Mouse (Mus musculus): ENCODE results near the gene Fbxo33.
"Not testable (repeated sequence)": the region's sequence is repeated elsewhere in the genome, so short reads cannot be mapped to it uniquely, and the experiment has no call there.

The Fbxo33 gene

DNA sequence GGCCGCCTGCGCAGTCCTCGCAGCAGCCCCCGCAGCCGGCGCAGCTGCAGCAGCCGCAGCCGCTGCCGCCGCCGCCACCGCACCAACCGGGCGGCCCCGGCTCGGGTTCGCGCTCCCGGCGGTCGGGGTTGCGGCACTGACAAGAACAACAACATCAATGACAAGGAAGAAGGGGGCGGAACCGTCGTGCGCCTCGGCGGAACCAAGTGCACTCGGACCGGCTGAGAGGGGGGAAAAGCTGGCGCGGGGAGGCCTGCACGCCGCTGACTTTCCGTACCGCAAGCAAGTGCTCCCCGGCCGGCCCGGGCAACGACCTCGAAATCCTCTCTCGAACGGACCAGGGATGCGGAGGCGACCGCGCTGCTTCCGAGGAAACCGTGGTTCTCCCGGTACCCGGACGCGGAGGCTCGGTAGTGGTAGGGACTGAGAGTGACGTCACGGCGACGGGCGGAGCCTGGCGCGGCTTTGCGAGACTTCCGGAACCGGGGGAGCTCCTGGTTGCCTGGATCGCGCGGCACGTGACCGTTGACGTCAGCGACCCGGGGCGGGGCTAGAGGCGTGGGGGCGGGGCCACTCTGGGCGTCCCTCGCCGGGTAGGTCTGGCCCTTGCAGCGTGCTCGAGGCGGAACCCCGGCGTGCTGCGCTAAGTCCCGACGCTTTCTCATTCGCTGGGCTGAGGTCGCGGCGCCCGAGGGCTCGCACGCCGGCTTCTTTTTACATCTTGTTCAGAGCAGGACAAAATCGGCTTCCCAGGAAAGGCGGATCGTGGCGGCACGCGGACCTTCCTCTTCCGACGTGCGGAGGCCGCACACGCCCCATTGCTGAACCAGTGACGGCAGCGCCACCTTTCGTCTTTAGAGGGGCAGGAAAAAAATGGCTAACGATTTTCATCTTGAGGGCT lies at the start of gene Fbxo33:
TSS of gene Fbxo33 (minus strand) at position 401 of the 901 bp plus-strand sequence.
- DNase-seq (ENCODE audit: low read depth, low spot score) = peak; percentile 97

DNA sequence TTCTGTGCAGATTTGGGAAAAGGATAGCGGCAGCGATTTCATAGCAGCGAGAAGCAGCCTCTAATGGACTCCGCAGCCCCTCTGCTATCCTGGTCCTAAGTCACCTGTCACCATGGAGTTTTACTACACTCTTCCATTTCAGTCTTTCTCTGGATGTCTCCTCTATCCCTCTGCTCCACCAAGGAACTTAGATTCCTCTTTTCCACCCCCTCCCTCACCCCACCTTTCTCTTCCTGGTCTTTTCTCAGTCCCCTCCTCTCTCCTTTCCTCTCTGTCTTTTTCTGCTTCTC lies 46.4 kb upstream of the Fbxo33 start:
- DNase-seq (ENCODE audit: low read depth, low spot score) = no peak

DNA sequence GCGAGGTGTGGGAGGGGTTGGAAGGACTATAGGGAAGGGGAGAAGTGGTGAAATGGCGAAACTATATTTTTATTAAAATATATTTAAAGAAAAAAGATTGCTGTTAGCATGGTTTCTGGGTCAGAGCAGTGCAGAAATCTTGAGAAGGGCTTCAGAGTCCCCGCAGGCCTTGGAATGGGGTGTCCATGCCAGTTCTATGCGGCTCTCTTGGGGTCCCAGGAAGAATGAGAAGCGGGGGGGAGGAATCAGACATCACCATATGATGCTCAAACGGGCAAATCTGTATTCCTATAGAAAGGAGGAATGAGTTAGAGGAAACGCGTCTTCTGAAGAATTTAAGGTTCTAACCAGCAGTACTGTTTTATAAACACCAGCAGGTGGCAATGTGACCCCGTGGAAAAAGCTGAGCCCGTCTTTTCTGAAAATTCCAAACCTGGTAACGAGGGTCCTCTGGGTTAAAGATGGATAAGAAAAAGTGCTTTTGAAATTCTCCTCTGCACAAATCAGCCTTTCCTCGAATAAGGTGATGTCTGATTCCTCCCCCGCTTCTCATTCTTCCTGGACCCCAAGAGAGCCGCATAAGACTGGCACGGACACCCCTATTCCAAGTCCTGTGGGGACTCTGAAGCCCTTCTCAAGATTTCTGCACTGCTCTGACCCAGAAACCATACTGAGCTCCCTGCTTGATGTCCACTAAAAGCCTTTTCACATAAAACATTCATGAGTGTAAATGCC lies 45.8 kb upstream of the Fbxo33 start:
- DNase-seq (ENCODE audit: low read depth, low spot score) = peak; percentile 39

DNA sequence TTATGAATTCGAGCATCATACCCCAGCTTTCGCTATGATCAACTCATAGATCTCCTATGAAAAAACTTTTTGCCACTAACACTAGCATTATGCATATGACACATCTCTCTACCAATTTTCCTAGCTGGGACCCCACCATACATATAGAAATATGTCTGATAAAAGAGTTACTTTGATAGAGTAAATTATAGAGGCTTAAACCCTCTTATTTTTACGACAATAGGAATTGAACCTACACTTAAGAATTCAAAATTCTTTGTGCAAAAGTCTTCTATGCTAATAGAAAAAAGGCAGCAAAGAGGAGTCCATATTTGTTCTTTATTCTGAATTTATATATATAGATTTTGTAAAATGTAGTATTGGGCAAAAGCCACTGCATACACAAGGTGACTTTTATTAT lies 43.3 kb upstream of the Fbxo33 start:
- DNase-seq (ENCODE audit: low read depth, low spot score) = no peak

DNA sequence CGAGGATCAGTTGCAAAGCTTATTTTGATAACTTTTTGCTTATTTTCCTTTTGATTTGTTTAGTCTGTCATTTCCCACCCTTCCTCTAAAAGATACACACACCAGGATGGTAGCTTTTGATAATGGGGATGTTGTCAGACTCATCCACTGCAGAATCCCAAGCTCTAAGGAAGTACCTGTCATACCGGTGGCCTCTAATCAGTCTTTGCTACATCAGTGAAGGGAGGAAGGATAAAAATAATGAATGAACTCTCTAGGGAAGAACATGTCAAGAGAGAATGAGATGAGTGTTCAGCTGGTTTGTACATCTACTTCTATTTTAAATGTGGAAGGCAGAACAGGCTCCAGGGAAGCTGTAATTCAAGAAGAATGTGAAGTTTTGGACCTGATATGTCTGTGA lies 41.3 kb upstream of the Fbxo33 start:
- no peak for DNase-seq (ENCODE audit: low read depth, low spot score)

DNA sequence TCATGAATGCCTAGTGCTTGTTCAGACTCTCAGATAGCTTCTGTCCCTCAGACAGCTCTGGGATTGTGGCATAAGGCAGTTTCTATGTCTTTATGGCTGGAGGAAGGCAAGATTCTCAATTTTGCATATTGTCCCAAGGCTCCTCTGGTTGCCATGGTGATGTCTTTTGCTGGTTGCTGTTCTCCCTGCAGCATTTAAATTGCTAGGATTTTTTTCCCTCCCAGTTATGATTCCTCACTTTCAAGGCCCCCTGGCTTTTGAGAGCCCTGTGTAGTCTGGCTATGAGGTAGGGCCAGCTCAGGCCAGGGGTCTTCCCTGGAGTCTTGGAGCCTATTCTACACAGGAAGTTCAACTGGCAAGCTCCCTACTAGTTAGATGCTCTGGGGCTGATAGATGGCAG lies 40.8 kb upstream of the Fbxo33 start:
- DNase-seq (ENCODE audit: low read depth, low spot score) = no peak

DNA sequence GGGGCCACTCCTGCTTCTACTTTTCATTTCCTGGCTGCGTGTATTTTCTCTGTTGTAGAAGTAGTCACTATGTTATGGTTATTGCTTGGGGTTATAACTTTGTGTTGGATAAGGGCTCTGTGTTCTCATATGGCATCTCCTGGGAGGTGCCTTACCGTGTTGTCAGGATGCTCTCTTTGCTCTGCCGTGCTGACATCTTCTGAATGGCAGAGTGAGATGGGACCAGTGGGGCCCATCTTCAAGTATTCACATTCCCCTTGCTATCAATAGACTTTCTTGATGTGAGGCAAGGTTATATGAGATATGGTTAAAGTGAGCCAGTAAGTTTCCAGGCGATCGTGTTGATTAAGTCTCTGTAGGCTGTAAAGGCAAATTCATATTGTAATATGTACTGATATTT lies 39.5 kb upstream of the Fbxo33 start:
- no peak for DNase-seq (ENCODE audit: low read depth, low spot score)

DNA sequence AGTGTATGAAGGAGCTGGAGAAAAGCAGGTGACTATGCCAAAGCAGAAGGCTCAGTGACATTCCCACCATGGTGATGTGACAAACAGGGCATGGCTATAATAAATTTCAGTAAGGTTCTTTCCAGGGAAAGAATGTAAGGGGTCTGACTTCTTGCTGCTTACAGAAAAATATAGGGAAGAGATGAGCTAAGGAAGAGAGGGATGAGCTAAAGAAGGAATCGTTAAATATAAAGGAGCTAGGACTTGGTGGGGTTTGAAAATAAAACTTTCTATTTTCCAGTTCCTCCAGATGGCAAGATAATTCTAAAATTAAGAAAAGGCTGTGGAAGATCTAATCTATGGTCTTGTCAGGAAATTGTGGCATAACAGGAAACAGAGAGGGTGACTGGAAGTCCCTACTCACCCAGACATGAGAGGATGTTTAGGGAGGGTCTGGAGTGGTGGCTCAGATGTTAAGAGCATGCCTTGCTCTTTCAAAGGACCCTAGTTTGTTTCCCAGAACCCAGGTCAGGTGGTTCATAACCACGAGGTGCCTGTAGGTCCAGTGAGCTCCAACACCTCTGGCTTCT lies 30.8 kb upstream of the Fbxo33 start:
- DNase-seq (ENCODE audit: low read depth, low spot score) = no peak

DNA sequence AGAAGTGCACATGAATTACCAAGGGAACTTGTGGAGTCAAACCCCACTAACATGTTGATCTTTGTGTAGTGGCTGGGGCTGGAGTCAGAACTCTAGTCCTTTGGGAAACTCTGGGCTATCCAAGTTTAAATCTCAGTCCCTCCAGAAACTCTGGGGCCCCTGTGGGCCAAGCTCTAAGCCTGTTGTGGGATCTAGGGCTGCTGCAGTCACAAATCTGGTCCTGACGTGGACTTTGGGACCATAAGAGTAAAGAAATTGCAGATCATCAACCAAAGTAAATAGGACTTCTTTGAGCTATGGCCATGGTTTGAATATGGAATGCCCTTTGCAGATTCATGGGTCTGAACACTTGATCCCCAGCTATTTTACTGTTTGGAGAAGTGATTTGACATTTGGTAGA lies 29.4 kb upstream of the Fbxo33 start:
- no peak for DNase-seq (ENCODE audit: low read depth, low spot score)

DNA sequence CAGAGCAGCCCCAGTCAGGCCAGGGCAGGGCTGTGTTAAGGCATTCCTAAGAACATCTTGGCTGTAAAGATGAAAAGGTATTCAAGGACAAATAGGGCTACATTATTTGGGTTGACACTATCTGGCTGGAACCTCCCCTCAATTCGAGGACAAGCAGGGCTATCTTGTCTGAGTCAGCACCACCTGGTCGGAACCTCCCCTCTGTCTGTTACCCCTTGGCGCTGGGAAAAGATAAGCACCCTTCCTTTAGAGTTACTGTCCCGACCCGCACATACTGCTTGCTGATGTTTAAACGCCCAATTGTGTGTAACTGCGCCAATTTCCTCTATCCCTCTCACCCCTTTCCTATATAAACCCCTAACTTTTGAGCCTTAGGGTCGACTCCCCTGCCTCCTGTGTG lies 21.5 kb upstream of the Fbxo33 start:
- DNase-seq (ENCODE audit: low read depth, low spot score) = not testable (repeated sequence)

DNA sequence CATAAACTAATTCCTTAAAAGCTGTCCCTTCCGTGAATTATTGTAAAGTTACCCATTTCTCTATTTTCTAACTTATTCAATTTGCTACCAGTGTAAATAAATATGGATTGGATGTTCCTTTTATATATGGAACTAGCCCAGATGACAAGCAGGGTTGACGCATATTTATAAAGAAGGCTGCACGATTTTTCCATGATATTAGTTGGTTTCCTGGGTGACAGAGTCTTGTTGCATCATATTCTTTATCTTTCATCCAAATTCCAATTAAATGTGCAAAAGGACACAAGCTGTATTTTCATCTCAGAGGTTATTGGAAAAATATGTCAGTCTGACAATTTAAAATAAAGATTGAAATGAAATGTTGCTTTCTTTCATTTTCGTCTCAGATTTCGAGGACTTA lies 18.9 kb upstream of the Fbxo33 start:
- no peak for DNase-seq (ENCODE audit: low read depth, low spot score)

DNA sequence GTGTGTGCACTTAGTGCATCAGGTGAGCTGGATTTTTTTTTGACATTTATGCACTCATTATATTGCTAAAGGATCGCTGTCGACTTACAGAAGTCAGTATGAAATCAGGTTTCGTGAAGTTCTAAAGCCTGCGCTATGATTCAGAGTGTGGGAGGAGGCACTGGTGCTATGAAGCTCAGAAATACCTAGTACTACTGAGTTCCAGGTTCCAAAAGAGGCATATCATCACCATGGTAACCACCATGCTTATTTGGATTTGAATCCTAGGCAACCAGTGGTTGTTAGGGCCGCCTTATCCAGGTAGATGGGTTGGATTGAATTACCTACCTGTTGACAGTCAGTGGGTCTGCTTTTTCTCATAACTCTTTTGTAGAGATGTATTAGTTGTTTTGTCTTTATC lies 8.9 kb upstream of the Fbxo33 start:
- no peak for DNase-seq (ENCODE audit: low read depth, low spot score)

DNA sequence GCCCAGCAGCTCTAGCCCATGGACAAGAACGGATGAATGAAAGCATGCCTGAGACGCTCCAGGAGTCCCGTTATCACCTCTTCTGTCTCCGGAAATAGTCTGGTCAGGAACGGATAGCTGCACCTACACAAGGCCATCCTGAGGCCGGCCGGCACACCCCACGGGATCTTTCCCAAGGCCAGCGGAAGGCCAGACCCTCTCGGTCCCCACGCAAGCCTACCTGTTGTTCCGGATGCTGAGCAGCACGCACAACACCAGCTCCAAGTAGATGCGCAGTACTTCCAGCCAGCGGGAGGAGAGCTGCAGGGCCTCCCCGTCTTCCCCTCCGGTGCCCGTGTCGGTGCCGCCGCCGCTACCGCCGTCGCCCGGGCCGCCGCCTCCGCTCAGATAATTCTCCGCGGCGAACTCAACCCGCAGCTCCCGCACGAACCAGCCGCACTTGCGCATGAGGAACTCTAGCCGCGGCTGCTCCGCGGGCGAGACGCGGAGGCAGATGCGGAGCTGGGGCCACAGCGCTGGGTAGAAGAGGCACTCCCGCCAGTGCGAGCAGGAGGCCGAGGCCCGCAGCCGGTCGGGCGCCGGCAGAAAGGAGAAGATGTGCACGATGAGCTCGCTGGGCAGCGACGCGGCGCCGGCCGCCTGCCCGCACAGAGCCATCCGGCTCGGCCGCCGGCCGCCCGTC lies 744 bp downstream of the Fbxo33 start:
- DNase-seq (ENCODE audit: low read depth, low spot score) = peak; percentile 13

DNA sequence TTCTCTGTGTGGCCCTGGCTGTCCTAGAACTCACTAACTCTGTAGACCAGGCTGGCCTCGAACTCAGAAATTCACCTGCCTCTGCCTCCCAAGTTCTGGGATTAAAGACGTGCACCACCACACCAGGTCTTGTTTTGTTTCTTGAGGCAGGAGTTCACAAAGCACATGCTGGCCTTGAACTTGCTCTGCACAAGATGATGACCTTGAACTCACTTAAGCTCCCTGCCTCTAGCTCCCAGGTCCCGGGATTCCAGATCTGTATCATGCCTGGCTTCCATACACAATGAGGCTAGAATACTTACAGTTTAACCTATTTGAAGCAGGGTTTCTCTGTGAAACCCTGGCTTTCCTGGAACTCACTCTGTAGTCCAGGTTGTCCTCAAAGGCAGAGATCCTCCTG lies 2.2 kb downstream of the Fbxo33 start:
- no peak for DNase-seq (ENCODE audit: low read depth, low spot score)

DNA sequence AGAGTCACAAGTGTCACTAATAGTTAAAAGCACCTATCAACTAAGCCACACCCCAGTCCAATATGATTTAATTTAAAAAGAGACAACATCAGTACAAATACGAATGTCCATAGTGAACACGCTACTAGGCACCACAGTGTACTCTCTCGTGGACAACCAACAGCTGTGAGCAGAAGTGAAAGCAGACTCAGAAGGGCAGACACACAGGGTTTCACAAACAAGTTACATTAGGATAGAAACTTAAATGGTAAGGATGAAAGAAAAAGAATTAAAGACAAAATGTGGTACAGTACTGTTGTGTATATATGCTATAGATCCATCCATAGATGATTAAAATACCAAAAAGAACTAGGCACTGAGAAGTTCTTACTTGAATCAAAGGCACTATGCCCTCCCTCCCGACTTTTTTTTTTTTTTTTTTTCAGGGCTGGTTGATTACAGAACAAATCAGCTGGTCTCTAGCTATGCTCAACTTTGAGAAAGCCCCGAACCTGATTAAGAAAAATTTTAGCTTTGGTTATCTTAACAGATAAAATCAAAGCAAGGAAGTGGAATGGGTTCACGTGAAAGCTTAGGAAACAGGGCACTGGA lies 2.8 kb downstream of the Fbxo33 start:
- DNase-seq (ENCODE audit: low read depth, low spot score) = no peak

DNA sequence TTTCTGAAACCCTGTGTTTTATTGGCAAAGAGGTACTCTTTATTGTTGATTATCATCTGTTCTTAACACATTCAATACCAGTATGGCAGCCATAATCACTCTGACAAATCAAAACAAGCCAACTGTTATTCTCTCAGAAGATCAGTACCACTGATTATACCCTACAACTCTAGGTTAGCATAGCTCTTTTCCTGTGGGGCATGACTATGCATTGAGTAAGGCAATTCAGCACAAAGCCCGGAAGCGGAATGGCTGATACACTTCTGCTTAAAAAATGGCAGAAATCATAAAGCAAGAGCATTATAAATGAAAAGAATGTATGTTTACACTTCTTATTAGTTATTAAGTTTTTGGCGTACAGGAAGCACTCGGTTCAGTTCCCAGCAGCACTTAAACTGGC lies 3.3 kb downstream of the Fbxo33 start:
- DNase-seq (ENCODE audit: low read depth, low spot score) = no peak

DNA sequence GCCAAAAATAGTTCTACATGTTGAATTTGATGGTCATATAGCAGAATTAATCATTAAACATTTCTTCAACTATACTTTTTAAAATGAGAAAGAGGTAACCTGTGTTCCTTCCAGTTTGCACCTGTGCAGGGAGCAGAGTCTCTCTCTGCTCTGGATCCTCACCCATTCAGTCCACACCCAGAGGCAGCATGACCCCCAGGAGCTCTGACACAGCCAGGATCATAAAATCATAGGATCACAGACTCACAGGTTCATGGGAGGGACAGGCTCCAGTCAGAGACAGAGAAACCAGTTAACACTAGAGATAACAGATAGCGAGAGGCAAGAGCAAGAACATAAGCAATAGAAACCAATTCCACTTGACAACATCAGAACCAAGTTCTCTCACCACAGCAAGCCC lies 11.7 kb downstream of the Fbxo33 start:
- DNase-seq (ENCODE audit: low read depth, low spot score) = no peak

DNA sequence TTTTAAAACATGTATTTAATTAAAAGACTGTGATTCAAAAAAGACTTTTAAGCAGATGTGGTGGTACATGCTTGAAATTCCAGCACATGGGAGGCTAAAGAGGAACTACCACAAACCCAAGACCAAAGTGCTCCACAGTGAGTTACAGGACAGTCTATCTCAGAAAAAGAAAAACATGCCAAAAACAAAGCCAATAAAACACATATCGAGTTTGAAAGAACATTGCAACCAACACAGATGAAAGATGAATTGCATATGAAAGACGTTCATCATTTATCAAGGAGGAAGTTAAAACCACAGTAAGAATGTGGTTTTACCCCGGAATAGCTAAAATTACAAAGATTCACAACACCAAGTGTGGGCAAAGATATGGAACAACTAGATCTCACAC lies 12.5 kb downstream of the Fbxo33 start:
- no peak for DNase-seq (ENCODE audit: low read depth, low spot score)

DNA sequence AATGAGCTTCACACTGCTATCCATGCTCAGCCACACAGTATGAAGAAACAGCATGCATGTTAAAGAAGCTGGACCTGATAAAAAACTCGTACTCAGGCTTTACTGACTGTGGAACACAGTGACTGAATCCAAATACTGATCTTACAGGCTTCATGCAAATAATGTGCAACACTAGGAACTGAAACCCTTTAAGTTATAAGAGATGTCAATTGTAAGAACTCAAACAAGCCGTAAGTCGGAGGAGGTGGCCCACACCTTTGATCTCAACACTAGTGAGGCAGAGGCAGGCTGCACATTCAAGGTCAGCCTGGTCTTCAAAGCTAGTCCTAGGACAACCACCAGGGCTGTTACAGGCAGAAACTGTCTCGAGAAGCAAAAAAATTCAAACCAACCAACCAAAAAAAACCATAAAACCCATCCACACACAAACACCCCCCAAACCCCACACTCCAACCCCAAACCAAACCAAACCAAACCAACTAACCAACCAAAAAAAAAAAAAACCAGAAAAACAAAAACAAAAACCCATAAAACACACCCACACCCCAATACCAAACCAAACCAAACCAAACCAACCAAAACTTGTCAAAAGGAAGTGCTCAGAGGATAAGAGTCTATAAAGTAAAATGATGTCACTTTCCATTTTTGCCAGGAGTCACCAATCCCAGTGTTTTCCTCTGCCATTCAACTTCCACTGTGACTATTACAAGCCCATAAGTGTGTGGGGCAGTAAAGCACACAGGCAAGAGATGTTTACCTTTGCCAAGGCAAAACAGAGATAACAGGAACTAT lies 13.1 kb downstream of the Fbxo33 start:
- DNase-seq (ENCODE audit: low read depth, low spot score) = no peak

DNA sequence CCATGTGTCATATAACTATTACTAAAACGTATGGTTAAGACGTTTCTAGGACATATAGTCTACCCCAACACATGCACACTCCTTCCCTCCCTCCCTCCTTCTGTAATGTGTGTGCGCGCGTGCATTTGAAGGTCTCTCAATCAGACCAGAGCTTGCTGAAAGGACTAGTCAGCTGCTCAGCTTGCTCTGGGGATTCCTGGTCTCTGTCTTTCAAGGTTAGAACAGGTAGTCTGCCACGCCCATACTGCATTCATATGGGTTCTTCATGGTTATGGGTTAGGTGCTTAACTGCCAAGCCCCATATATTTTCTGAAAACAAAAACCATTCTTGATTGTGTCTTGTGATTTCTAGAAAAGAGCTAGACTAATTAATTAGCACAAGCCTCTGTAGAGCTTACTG lies 14.0 kb downstream of the Fbxo33 start:
- DNase-seq (ENCODE audit: low read depth, low spot score) = no peak

DNA sequence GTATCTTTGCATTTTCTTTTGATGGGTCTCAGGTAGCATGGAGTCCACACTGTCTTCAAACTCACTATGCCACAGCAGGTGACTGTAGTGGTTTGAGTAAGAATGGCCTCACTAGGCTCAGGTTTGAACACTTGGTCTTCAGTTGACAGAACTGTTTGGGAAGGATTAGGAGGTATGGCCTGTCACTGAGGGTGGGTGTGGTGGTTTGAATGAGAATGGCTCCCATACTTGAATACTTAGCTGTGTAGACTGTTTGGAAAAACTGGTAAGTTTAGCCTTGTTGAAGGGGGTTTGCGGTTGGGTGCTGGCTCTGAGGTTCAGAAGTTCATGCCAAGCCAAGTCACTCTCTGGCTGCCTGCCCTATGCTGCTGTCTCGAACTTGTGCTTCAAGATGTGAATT lies 20.2 kb downstream of the Fbxo33 start:
- no peak for DNase-seq (ENCODE audit: low read depth, low spot score)

All from embryo, embryonic 11.5 days (tissue).